Mouse (Mus musculus) splenic B cell, adult 2 months (primary cell): Measurements from ENCODE around the gene Prpf31.
"Not testable (repeated sequence)": the region's sequence is repeated elsewhere in the genome, so short reads cannot be mapped to it uniquely, and the experiment has no call there.

Experiments used
- DNase-seq: peaks from one replicate; pipeline ENCODE4 v3.0.0-alpha.2; 2011; ENCODE audit warnings: low read depth, low spot score
- H3K27me3 ChIP-seq: 2 replicates; pipeline ENCODE4 v1.6.1; 2012; ENCODE audit warnings: mild to moderate bottlenecking, low read length, moderate library complexity, mixed read lengths; ENCODE audit not compliant: control insufficient read depth, poor library complexity, insufficient read depth, severe bottlenecking
- H3K36me3 ChIP-seq: 2 replicates; pipeline ENCODE4 v1.6.1; 2012; ENCODE audit warnings: mild to moderate bottlenecking, low read length, moderate library complexity, mixed read lengths; ENCODE audit not compliant: control insufficient read depth, poor library complexity, insufficient read depth, severe bottlenecking

Prpf31 gene

GRCm38 (mm10) chr7:3629543-3630477 lies at the start of gene Prpf31, which contains the start of gene Tfpt:
Gene Prpf31 (plus strand): TSS chr7:3629985.
Gene Tfpt (minus strand): TSS chr7:3629929.
- H3K27me3 ChIP-seq, result no peaks in the 10 kb centered on the region
- H3K36me3 ChIP-seq, result no peaks in the 10 kb centered on the region; the same call in 1 of the 2 replicates
- DNase-seq, result peak; percentile 94

- Histone ChIP-seq H3K27me3 (no peaks in the 10 kb centered on the region), H3K36me3 (no peaks in the 10 kb centered on the region)
- no peak for DNase-seq
Observed at GRCm38 (mm10) chr7:3580029-3580428, 49.8 kb upstream of the Prpf31 start.

- H3K36me3 ChIP-seq, result no peaks in the 10 kb centered on the region
- H3K27me3 ChIP-seq, result no peaks in the 10 kb centered on the region
- DNase-seq, result no peak
Observed at GRCm38 (mm10) chr7:3585763-3586162, 44.0 kb upstream of the Prpf31 start.

- no peaks in the 10 kb centered on the region for H3K36me3 ChIP-seq
- DNase-seq, result no peak
- H3K27me3 ChIP-seq, result no peaks in the 10 kb centered on the region
Observed at GRCm38 (mm10) chr7:3586255-3586654, 43.5 kb upstream of the Prpf31 start.

GRCm38 (mm10) chr7:3587292-3587691 lies 42.5 kb upstream of the Prpf31 start:
- no peak for DNase-seq
- no peaks in the 10 kb centered on the region for H3K36me3 ChIP-seq
- H3K27me3 ChIP-seq, result no peaks in the 10 kb centered on the region

- DNase-seq, result no peak
- H3K27me3 ChIP-seq, result no peaks in the 10 kb centered on the region
- no peaks in the 10 kb centered on the region for H3K36me3 ChIP-seq
Observed at GRCm38 (mm10) chr7:3590550-3590949, 39.2 kb upstream of the Prpf31 start.

- no peaks in the 10 kb centered on the region for H3K36me3 ChIP-seq
- DNase-seq, result no peak
- H3K27me3 ChIP-seq, result no peaks in the 10 kb centered on the region
Observed at GRCm38 (mm10) chr7:3591534-3591933, 38.3 kb upstream of the Prpf31 start.

GRCm38 (mm10) chr7:3593855-3594254 lies 35.9 kb upstream of the Prpf31 start:
- no peak for DNase-seq
- H3K36me3 ChIP-seq, result no peaks in the 10 kb centered on the region

GRCm38 (mm10) chr7:3594686-3595085 lies 35.1 kb upstream of the Prpf31 start:
- H3K27me3 ChIP-seq, result no peaks in the 10 kb centered on the region
- peak; percentile 19 for DNase-seq
- H3K36me3 ChIP-seq, result no peaks in the 10 kb centered on the region

More at GRCm38 (mm10) chr7:3593855-3594254, 35.9 kb upstream of the Prpf31 start:
- H3K27me3 ChIP-seq, result no peaks in the 10 kb centered on the region

GRCm38 (mm10) chr7:3595146-3595545 lies 34.6 kb upstream of the Prpf31 start:
- DNase-seq, result peak; percentile 62
- Histone ChIP-seq H3K27me3 (no peaks in the 10 kb centered on the region), H3K36me3 (no peaks in the 10 kb centered on the region)

- DNase-seq, H3K36me3 ChIP-seq, H3K27me3 ChIP-seq: not testable (repeated sequence)
Observed at GRCm38 (mm10) chr7:3597755-3598154, 32.0 kb upstream of the Prpf31 start.

- H3K36me3 ChIP-seq, result no peaks in the 10 kb centered on the region
- DNase-seq, result peak; percentile 86
- H3K27me3 ChIP-seq, result peaks cover under 1% of the 10 kb centered on the region; the same call in 1 of the 2 replicates
Observed at GRCm38 (mm10) chr7:3601119-3601518, 28.7 kb upstream of the Prpf31 start.

GRCm38 (mm10) chr7:3606798-3607197 lies 23.0 kb upstream of the Prpf31 start:
- H3K27me3 ChIP-seq, result peaks cover 1% of the 10 kb centered on the region; the same call in 1 of the 2 replicates
- peak; percentile 70 for DNase-seq

GRCm38 (mm10) chr7:3607391-3607790 lies 22.4 kb upstream of the Prpf31 start:
- Histone ChIP-seq H3K27me3 (peaks cover 1% of the 10 kb centered on the region; the same call in 1 of the 2 replicates), H3K36me3 (no peaks in the 10 kb centered on the region)
- no peak for DNase-seq

More at GRCm38 (mm10) chr7:3606798-3607197, 23.0 kb upstream of the Prpf31 start:
- H3K36me3 ChIP-seq, result no peaks in the 10 kb centered on the region

GRCm38 (mm10) chr7:3608668-3609067 lies 21.1 kb upstream of the Prpf31 start:
- H3K36me3 ChIP-seq, result no peaks in the 10 kb centered on the region
- peaks cover 1% of the 10 kb centered on the region; the same call in 1 of the 2 replicates for H3K27me3 ChIP-seq
- no peak for DNase-seq
